In the genomic region with DNA sequence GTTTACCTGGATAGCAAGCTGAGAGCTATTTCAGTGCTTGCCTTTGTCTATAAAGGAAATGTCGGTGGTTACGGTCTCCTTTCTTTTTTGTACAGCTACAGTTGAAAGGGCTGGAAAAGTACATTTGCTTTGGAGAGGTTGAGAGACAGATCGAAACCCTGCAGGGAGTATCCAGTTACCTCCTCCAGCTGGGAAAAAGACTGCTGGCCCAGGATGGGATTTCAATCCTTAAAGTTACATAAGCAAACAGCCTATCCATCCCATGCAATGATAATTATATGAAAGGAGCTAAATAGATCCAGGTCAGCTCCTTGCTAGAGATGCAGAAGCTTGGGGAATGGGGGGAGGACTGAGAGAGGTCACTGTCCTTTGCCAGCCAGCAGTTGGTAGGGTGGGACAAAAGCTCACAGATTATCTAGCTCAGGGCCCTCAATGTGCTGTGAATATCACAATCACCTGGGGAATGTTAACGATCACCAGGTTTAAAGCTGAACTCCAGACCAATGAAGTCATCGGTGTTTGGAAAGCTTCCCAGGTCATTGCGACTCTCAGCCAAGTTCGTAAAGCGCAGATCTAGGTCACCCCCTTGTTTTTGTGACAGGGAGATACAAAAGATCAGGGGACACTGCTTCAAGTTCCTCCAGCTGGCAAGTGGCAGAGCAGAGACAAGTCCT, we compare ENCODE assay signal across 7 mouse cellular contexts. TPM values are rescaled to one million over a fixed set of nuclear protein-coding genes. Genes with fewer than 3 reads are reported as not detected.
A peak's percentile ranks its signal among the peaks of the same experiment; 100 is the strongest.
DNase-seq lines count a peak whose midpoint lies in the region; ATAC-seq and TF ChIP-seq lines count a peak whose summit lies in the region.

No protein-coding gene starts in this region.

- no peak overlapping the region for H3K27ac ChIP-seq in neural tube, embryonic 11.5 days (ENCODE audit: low read depth, low read length)
- no peak overlapping the region for H3K27ac ChIP-seq in stomach, postnatal 0 days (replicated peaks)

- DNase-seq in neural tube, embryonic 11.5 days (ENCODE audit: low spot score) = peak; percentile 20
- DNase-seq in neural tube, embryonic 10.5 days (ENCODE audit: extremely low spot score, low spot score) = no peak
- DNase-seq in cerebellum, adult 9-11 months = peak; percentile 79
- DNase-seq in heart, adult 9 months (ENCODE audit: low spot score in 2 of 2) = peak; percentile 20 to 50
- no peak for DNase-seq in stomach, postnatal 0 days (ENCODE audit: low spot score)
- DNase-seq in thymus, postnatal 25 days = no peak

- no peaks in the 10 kb centered on the region for H3K36me3 ChIP-seq in neural tube, embryonic 11.5 days (ENCODE audit: control insufficient read depth, insufficient read depth, low read length)
- no peaks in the 10 kb centered on the region for H3K36me3 ChIP-seq in myocyte (ENCODE audit: control insufficient read depth, insufficient read depth)
- no peaks in the 10 kb centered on the region for H3K36me3 ChIP-seq in stomach, postnatal 0 days (ENCODE audit: control insufficient read depth, insufficient read depth, low read length)

- no peak overlapping the region for H3K9ac ChIP-seq in neural tube, embryonic 11.5 days (ENCODE audit: low read length)
- no peak overlapping the region for H3K9ac ChIP-seq in stomach, postnatal 0 days (ENCODE audit: low read length)

- no peak for ATAC-seq in neural tube, embryonic 11.5 days (ENCODE audit: insufficient read depth, low FRiP score, low TSS enrichment)
- no peak for ATAC-seq in stomach, postnatal 0 days (ENCODE audit: low FRiP score, low TSS enrichment)

- no peaks in the 10 kb centered on the region for H3K27me3 ChIP-seq in neural tube, embryonic 11.5 days (ENCODE audit: control insufficient read depth, insufficient read depth, low read length)
- H3K27me3 ChIP-seq in myocyte (ENCODE audit: control insufficient read depth, insufficient read depth, insufficient read length) = no peaks in the 10 kb centered on the region
- H3K27me3 ChIP-seq in stomach, postnatal 0 days (ENCODE audit: control insufficient read depth, insufficient read depth, low read length) = no peaks in the 10 kb centered on the region

- no peaks in the 10 kb centered on the region for H3K79me2 ChIP-seq in myocyte (ENCODE audit: control insufficient read depth, insufficient read depth)

- no peak for TF ChIP-seq EP300 in stomach, postnatal 0 days (optimal IDR thresholded peaks at IDR 0.05)

- no peak overlapping the region for H3ac ChIP-seq in myocyte (ENCODE audit: control insufficient read depth, insufficient read length)

- TF ChIP-seq CTCF in stomach, postnatal 0 days (IDR thresholded peaks at IDR 0.05; ENCODE audit: low read depth) = no peak

- 44% methylated on average over 8 of the region's 8 CpGs for WGBS in neural tube, embryonic 11.5 days
- 30% methylated on average over 8 of the region's 8 CpGs for WGBS in stomach, postnatal 0 days

- TF ChIP-seq POLR2A in myocyte (IDR thresholded peaks at IDR 0.05; ENCODE audit: insufficient read length, low read depth) = no peak

- H3K4me3 ChIP-seq in neural tube, embryonic 11.5 days (ENCODE audit: low read depth, low read length) = no peak overlapping the region
- no peak overlapping the region for H3K4me3 ChIP-seq in myocyte
- H3K4me3 ChIP-seq in stomach, postnatal 0 days (ENCODE audit: low read depth, low read length) = no peak overlapping the region

- no peaks in the 10 kb centered on the region for H3K9me3 ChIP-seq in neural tube, embryonic 11.5 days (ENCODE audit: control insufficient read depth, low read length)
- H3K9me3 ChIP-seq in stomach, postnatal 0 days (ENCODE audit: control insufficient read depth, low read length) = no peaks in the 10 kb centered on the region

- no peak overlapping the region for H3K4me2 ChIP-seq in neural tube, embryonic 11.5 days (ENCODE audit: low read depth)
- H3K4me2 ChIP-seq in myocyte (ENCODE audit: low read depth) = peak overlapping the region; percentile 50
- no peak overlapping the region for H3K4me2 ChIP-seq in stomach, postnatal 0 days (replicated peaks; ENCODE audit: low read depth)

- H3K4me1 ChIP-seq in neural tube, embryonic 11.5 days (ENCODE audit: control insufficient read depth, insufficient read depth, low read length) = no peaks in the 10 kb centered on the region
- H3K4me1 ChIP-seq in stomach, postnatal 0 days (replicated peaks; ENCODE audit: control insufficient read depth, insufficient read depth) = 0 out of 2 replicates have a peak, but pooled peaks cover 2% of the 10 kb centered on the region

TF ChIP-seq in myocyte, 11 proteins besides CTCF, POLR2A, EP300 and RAD21:
- TF ChIP-seq USF1 (IDR thresholded peaks at IDR 0.05; ENCODE audit: low read depth) = no peak
- no peak for TF ChIP-seq REST (IDR thresholded peaks at IDR 0.05; ENCODE audit: insufficient read depth, insufficient read length)
- no peak for TF ChIP-seq TCF3 (IDR thresholded peaks at IDR 0.05; ENCODE audit: insufficient read length, low read depth)
- TF ChIP-seq MYOD1 (IDR thresholded peaks at IDR 0.05; ENCODE audit: control insufficient read depth in 1 of 3, insufficient read length in 2 of 3, low read depth in 2 of 3) = no peak
- TF ChIP-seq TCF12 (IDR thresholded peaks at IDR 0.05; ENCODE audit: insufficient read depth, poor library complexity, severe bottlenecking) = no peak
- no peak for TF ChIP-seq MAX (IDR thresholded peaks at IDR 0.05; ENCODE audit: low read depth)
- no peak for TF ChIP-seq CEBPB (IDR thresholded peaks at IDR 0.05; ENCODE audit: insufficient read depth, poor library complexity, severe bottlenecking)
- no peak for TF ChIP-seq SRF (IDR thresholded peaks at IDR 0.05; ENCODE audit: control insufficient read depth, insufficient read length, low read depth)
- no peak for TF ChIP-seq POLR2AphosphoS2 (IDR thresholded peaks at IDR 0.05; ENCODE audit: insufficient read length, low read depth)
- no peak for TF ChIP-seq E2F4 (IDR thresholded peaks at IDR 0.05; ENCODE audit: insufficient read depth)
- no peak for TF ChIP-seq MYOG (IDR thresholded peaks at IDR 0.05; ENCODE audit: control insufficient read depth in 1 of 3, insufficient read depth in 1 of 3, insufficient read length in 2 of 3, low read depth in 2 of 3)

RNA-seq across cellular contexts. Expression of a gene that starts 56.0 kb away (rescaled TPM):
- polyA plus RNA-seq in neural tube, embryonic 11.5 days (2014; fragmentation: Nextera tagmentation; extraction: Ambion mirVana) = 0.17 and 0.28 TPM in 2 replicates
- polyA plus RNA-seq in myocyte (2012; fragmentation: generic; extraction: Trizol) = not detected
- polyA plus RNA-seq in stomach, postnatal 0 days (2015; fragmentation: Nextera tagmentation; extraction: Ambion mirVana) = 0.04 and 0.06 TPM in 2 replicates

RNA-seq across cellular contexts. Expression of a gene that starts 57.2 kb away (rescaled TPM):
- 0.53 TPM in 1 of 2 replicates, not detected in the other for polyA plus RNA-seq in neural tube, embryonic 11.5 days (2014; fragmentation: Nextera tagmentation; extraction: Ambion mirVana)
- not detected for polyA plus RNA-seq in myocyte (2012; fragmentation: generic; extraction: Trizol)
- polyA plus RNA-seq in stomach, postnatal 0 days (2015; fragmentation: Nextera tagmentation; extraction: Ambion mirVana) = 2.7 and 2.8 TPM in 2 replicates

Comparison
In these comparisons a context has a peak if more than half of its experiments do, and no peak if none do; other contexts are left out.
1. DNase-seq: peak in neural tube, embryonic 11.5 days (single experiment), cerebellum, adult 9-11 months (single experiment) and heart, adult 9 months (2 of 2); none in neural tube, embryonic 10.5 days (single experiment), stomach, postnatal 0 days (single experiment) and thymus, postnatal 25 days (single experiment).